Mouse (Mus musculus) erythroblast, embryonic 14.5 days (primary cell): Measurements from ENCODE around the gene Napb.

Experiments used
- GATA1 ChIP-seq: IDR thresholded peaks from 2 replicates; pipeline ENCODE4 v1.6.1; 2012; ENCODE audit warnings: low read length, inconsistent platforms, mixed read lengths
- TAL1 ChIP-seq: IDR thresholded peaks from 3 replicates; pipeline ENCODE4 v1.6.1; 2012; ENCODE audit warnings: low read length, inconsistent platforms, mixed read lengths

GRCm38 (mm10) chr2:148689444-148690140 lies 42.7 kb downstream of the Napb start:
- TF ChIP-seq TAL1 (no peak), GATA1 (no peak)
